Mouse (Mus musculus) intestine, postnatal 0 days (tissue): ENCODE results near the gene Slc39a1. TPM values are rescaled to one million over a fixed set of nuclear protein-coding genes. Genes with fewer than 3 reads are reported as not detected.
A peak's percentile ranks its signal among the peaks of the same experiment; 100 is the strongest.
"Not testable (repeated sequence)": the region's sequence is repeated elsewhere in the genome, so short reads cannot be mapped to it uniquely, and the experiment has no call there.

Source experiments
- ATAC-seq: fragments of 200-750 bp; cut with Nextera tagmentation; 2 replicates; pipeline ENCODE4 v1.8.0; 2017; ENCODE audit warnings: mild to moderate bottlenecking, moderate TSS enrichment, moderate library complexity
- H3K27ac ChIP-seq: fragments of 300-500 bp; sonication (generic); 2 replicates; pipeline ENCODE4 v1.5.1; 2014; ENCODE audit warnings: mild to moderate bottlenecking, low read depth, low read length, moderate library complexity
- H3K27me3 ChIP-seq: fragments of 300-500 bp; sonication (generic); replicated peaks from 2 replicates; pipeline ENCODE4 v1.6.1; 2014; ENCODE audit warnings: low read length, mixed read lengths; ENCODE audit not compliant: control insufficient read depth, insufficient read depth
- H3K36me3 ChIP-seq: fragments of 300-500 bp; sonication (generic); 2 replicates; pipeline ENCODE4 v1.6.1; 2014; ENCODE audit warnings: mild to moderate bottlenecking, moderate library complexity; ENCODE audit not compliant: control insufficient read depth, insufficient read depth
- H3K4me1 ChIP-seq: fragments of 300-500 bp; sonication (generic); replicated peaks from 2 replicates; pipeline ENCODE4 v1.6.1; 2014; ENCODE audit warnings: antibody characterized with exemption, low read length, mixed read lengths; ENCODE audit not compliant: control insufficient read depth, insufficient read depth
- H3K4me2 ChIP-seq: fragments of 300-500 bp; sonication (generic); replicated peaks from 2 replicates; pipeline ENCODE4 v1.6.1; 2014; ENCODE audit warnings: low read depth, mild to moderate bottlenecking, moderate library complexity
- H3K4me3 ChIP-seq: fragments of 300-500 bp; sonication (generic); 2 replicates; pipeline ENCODE4 v1.5.1; 2014; ENCODE audit warnings: low read depth, low read length
- H3K9ac ChIP-seq: fragments of 300-500 bp; sonication (generic); 2 replicates; pipeline ENCODE4 v1.6.1; 2014; ENCODE audit warnings: mild to moderate bottlenecking, low read depth, low read length
- H3K9me3 ChIP-seq: fragments of 300-500 bp; sonication (generic); 2 replicates; pipeline ENCODE4 v1.6.1; 2016; ENCODE audit warnings: mixed run types; ENCODE audit not compliant: control insufficient read depth
- CTCF ChIP-seq: sonication (generic); IDR thresholded peaks from 2 replicates; pipeline ENCODE4 v1.5.1; 2016; ENCODE audit warnings: low read depth, mild to moderate bottlenecking, control low read depth, antibody characterized with exemption, moderate library complexity
- WGBS: fragments of 180-500 bp; shearing (Covaris S2); extraction: QIAGEN DNeasy Blood & Tissue Kit; methylation state at CpG from one replicate; pipeline ENCODE4 v1.1.7; 2014; 5-methylcytosine and 5-hydroxymethylcytosine counted together
- polyA plus RNA-seq: library from polyadenylated mRNA; unstranded; fragments of >200 nt; fragmentation: Nextera tagmentation; extraction: Ambion mirVana; gene quantifications from 2 replicates; pipeline ENCODE4 v1.2.1, GENCODE M21; 2015

Slc39a1 gene
- polyA plus RNA-seq, 1 experiment from 2014 or later, result 153 TPM

DNA sequence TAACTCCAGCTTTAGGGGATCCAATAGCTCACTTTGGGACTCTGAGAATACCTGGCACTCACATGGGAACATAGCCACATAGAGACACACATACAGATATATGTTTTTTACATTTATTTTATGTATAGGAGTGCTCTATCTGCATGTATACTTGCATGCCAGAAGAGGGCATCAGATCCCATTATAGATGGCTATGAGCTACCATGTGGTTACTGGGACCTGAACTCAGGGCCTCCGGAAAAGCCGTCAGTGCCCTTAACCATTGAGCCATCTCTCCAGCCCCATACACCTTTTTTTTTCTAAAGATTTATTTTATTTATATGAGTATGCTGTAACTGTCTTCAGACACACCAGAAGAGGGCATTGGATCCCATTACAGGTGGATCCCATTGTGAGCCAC, 36.2 kb downstream of the Slc39a1 start:
- H3K27me3 ChIP-seq, result no peaks in the 10 kb centered on the region
- ATAC-seq, result no peak
- H3K27ac ChIP-seq, result no peak overlapping the region
- TF ChIP-seq CTCF, result peak; percentile 40
- H3K9ac ChIP-seq, result no peak overlapping the region
- H3K36me3 ChIP-seq, result peaks cover 8% of the 10 kb centered on the region; the same call in 1 of the 2 replicates
- H3K4me2 ChIP-seq, result no peak overlapping the region
- H3K4me1 ChIP-seq, result no peaks in the 10 kb centered on the region
- H3K4me3 ChIP-seq, result no peak overlapping the region
- H3K9me3 ChIP-seq, result no peaks in the 10 kb centered on the region
- 98% methylated on average over 2 of the region's 2 CpGs for WGBS

DNA sequence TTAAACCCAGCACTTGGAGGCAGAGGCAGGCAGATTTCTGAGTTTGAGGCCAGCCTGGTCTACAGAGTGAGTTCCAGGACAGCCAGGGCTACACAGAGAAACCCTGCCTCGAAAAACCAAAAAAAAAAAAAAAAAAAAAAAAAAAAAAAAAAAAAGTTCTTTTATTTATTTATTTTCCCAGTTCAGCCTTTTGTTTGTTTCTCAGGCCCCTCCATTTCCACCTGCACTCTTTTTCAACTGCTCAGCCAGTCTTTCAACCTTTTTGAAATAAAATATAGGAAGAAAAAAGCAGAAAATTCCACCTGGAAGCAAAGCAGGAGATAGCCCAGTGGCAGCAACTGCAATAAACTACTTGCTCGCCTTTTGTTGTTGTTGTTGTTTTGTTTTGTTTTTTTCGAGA, 41.4 kb downstream of the Slc39a1 start:
- not testable (repeated sequence) for H3K27me3 ChIP-seq, H3K9me3 ChIP-seq, ATAC-seq, H3K4me1 ChIP-seq, H3K27ac ChIP-seq, H3K36me3 ChIP-seq, H3K9ac ChIP-seq, H3K4me2 ChIP-seq, H3K4me3 ChIP-seq
- WGBS, result 52% methylated on average over 2 of the region's 3 CpGs

DNA sequence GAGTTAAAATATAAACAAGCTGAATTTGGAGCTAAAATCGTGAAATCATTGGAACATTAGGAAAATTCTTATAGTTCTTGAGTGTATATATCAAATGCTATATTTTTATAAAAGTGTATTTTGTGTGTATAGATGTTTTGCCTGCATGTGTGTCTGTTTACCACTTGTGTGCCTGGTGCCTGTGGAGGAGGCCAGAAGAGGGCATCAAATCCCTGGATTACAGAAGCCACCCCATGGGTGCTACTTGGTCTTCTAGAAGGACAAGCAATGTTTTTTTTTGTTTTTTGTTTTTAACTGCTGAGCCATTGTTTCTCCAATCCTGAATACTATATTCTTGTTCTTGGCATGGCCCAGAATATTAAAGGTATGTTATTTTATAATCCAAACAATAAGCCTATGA, 42.6 kb downstream of the Slc39a1 start:
- WGBS, result 100% methylated on average over 1 of the region's 1 CpGs
- ATAC-seq, result no peak
- Histone ChIP-seq H3K27me3 (no peaks in the 10 kb centered on the region), H3K4me2 (no peak overlapping the region), H3K9me3 (no peaks in the 10 kb centered on the region), H3K4me1 (0 out of 2 replicates have a peak, but pooled peaks cover 3% of the 10 kb centered on the region), H3K27ac (no peak overlapping the region), H3K4me3 (no peak overlapping the region), H3K36me3 (no peaks in the 10 kb centered on the region), H3K9ac (no peak overlapping the region)
- TF ChIP-seq CTCF, result 0 out of 2 replicates have a peak, but pooled peaks have one; percentile 18

DNA sequence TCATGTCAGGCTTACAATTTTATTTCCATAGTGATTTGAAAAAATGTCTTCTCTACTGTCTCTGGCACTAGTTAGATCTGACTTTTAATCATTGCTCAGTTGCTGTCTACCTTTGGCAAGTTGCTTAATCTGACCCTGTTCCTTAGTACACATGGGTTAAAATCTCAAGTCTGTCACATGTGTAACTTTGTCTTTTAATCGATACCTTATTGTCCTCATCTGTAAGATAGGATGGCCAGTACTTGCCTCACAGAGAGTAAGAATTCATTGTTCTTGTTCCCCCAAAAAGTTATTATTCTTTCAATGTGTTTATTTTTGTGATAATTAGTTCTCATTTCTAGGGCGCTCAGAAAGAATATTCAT, 44.0 kb downstream of the Slc39a1 start:
- Histone ChIP-seq H3K27ac (peak overlapping the region; percentile 94), H3K36me3 (no peaks in the 10 kb centered on the region), H3K27me3 (no peaks in the 10 kb centered on the region), H3K9ac (peak overlapping the region; percentile 71), H3K4me1 (0 out of 2 replicates have a peak, but pooled peaks cover 3% of the 10 kb centered on the region), H3K9me3 (no peaks in the 10 kb centered on the region), H3K4me2 (peak overlapping the region; percentile 72), H3K4me3 (peak overlapping the region; percentile 93)
- no peak for TF ChIP-seq CTCF
- WGBS, result 19% methylated on average over 2 of the region's 2 CpGs
- no peak for ATAC-seq

DNA sequence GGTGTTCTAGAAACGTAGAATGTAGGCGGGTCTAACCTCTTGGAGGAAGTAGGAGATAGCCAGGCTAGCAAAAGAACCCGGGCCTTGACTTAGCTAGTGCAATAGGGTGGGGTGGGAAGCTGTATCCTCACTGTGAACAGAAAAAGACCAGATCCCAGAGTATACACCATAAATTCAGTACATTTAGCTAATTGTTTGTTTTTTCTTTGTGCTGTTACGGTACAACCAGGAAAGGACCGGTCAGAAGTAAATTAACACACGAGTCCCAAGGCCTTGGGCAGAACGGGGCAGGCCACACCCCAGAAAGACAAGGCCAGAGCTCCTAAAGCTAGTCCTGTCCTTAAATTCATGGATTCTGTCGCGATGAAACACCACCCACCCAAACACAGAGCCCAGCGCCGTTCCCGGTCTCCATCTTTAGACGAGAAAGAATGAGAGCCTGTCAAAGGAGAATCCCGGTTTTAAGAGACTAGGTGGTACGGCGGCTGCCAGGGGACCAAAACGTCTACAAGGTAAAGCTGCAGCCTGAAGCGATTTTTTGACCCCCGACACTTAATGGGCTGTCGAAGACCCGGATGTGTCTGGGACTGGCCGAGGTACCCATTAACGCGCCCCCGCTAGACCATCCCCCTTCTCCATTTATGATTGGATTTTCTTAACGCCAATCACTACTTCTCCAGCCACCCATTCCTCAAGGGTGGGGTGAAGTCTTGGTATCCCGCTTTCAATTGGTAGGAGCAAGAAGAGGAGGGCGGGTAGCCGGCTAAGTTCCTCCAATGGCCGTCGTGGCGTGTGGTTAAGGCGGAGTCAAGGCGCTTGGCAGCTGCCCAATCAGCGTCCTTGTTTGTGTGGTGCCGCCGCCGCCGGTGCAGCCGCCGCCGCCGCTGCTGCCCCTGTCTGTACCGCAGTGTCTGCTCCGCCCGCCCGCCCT, 44.6 kb downstream of the Slc39a1 start, which contains the start of gene Gatad2b:
Gene Gatad2b (plus strand): TSS at position 834 of the 931 bp plus-strand sequence.
- Histone ChIP-seq H3K9ac (peak within 1 kb of the TSS; percentile 97), H3K4me1 (0 out of 2 replicates have a peak, but pooled peaks cover 3% of the 10 kb centered on the region), H3K4me2 (peak within 1 kb of the TSS; percentile 79), H3K4me3 (peak within 1 kb of the TSS; percentile 93), H3K36me3 (no peaks in the 10 kb centered on the region), H3K27ac (peak within 1 kb of the TSS; percentile 95), H3K9me3 (no peaks in the 10 kb centered on the region), H3K27me3 (no peaks in the 10 kb centered on the region)
- no peak for TF ChIP-seq CTCF
- WGBS, result under 1% methylated on average over 47 of the region's 47 CpGs
- ATAC-seq, result peak; percentile 98

DNA sequence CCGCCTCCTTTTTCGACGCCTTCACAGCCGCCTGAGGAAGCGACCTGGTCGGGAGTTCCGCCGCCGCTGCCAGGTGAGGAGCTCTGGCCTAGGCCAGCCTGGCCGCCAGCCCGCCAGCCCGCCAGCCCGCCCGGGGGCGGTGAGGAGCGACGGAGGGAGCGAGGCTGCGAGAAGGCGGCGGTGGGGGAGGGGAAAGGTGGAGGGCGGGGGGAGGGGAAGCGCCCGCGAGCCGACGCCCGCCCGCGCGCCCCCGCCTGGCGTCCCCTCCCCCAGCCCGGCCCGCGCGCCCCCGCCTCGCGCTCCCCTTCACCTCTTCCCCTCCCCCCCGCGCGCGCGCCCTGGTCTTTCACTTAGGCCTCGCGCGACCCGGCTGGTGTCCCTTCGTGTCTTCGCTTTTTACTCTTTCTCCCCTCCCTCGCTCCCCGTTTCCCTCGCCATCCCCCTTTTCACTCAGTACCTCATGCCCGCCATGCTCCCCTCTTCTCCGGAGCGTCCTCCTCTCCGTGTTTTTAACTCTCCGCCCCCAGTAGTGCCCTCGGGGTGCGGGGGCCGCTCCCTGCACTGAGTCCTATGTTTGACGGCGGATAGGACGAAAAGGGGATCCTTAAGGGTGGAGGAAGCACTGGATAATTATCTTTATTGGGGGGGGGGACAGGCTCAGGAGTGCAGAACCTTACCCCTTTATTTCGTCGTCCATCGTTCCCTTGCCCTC, 45.5 kb downstream of the Slc39a1 start:
- Histone ChIP-seq H3K9me3 (no peaks in the 10 kb centered on the region), H3K36me3 (no peaks in the 10 kb centered on the region), H3K27ac (peak overlapping the region; percentile 95), H3K4me3 (peak overlapping the region; percentile 93), H3K4me2 (peak overlapping the region; percentile 79), H3K4me1 (0 out of 2 replicates have a peak, but pooled peaks cover 3% of the 10 kb centered on the region), H3K27me3 (no peaks in the 10 kb centered on the region), H3K9ac (peak overlapping the region; percentile 97)
- ATAC-seq, result peak; percentile 43
- 0 out of 2 replicates have a peak, but pooled peaks have one; percentile 9 for TF ChIP-seq CTCF
- WGBS, result under 1% methylated on average over 33 of the region's 68 CpGs
